Mouse (Mus musculus): Measurements from ENCODE around the gene Id3. TPM values are rescaled to one million over a fixed set of nuclear protein-coding genes. Genes with fewer than 3 reads are reported as not detected.

The Id3 gene
- polyA plus RNA-seq, 1 experiment from 2014 or later: 658 TPM

DNA sequence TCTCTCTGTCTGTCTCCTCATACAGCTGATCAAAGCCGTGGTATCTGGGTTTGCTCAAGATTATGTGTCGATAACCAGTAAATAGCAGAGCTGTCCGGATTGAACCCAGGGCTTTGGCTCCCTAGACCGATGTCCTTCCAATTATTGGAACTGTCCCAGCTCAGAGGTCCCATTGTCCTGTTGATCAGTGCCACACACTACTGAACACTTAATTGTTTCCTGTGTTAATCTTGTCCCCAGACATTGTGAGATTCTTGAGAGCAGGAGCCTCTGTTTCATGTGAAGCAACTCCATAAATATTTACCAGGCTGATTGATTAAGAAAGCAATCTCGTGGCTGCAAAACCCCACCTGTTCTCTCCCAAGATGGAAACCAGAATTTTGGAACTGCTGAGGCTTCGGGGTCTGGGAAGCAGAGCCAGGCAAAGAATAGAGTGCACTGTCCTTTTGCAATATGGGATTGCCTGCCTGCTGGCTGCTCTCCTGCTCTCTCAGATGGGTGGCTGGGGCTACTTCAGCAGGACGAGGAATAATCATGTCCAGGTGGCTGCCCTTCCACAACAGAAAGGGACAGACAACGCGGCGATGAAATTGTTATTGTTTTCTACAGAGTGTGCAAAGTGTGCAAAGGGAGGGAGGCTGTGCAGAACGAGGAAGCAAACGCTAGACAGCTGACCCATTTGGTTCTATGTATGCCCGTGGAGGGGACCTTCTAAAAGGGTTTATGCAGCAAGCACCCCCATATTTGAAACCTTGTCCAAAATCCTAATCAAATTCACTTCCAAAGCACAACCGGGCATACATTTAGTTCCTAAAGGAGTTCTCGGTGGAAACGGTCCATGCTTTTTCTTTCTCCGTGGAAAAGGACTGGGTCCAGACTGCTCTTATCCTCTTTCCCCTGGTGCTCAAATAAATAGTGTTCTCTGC, 767 bp upstream of the Id3 start:
- WGBS: 6% methylated on average over 17 of the region's 17 CpGs
- Histone ChIP-seq H3K27me3 (no peaks in the 10 kb centered on the region), H3K36me3 (peaks cover 10% of the 10 kb centered on the region; the same call in 1 of the 2 replicates), H3K4me2 (peak overlapping the region; percentile 68), H3K4me3 (replicated peaks) (peak overlapping the region; percentile 95), H3K4me1 (replicated peaks) (peaks cover 74% of the 10 kb centered on the region), H3K9me3 (no peaks in the 10 kb centered on the region), H3K27ac (peak overlapping the region; percentile 99), H3K9ac (replicated peaks) (peak overlapping the region; percentile 97)
- no peak for ATAC-seq (ENCODE audit: insufficient number of reproducible peaks, insufficient read depth, low FRiP score, low TSS enrichment, low read depth)

DNA sequence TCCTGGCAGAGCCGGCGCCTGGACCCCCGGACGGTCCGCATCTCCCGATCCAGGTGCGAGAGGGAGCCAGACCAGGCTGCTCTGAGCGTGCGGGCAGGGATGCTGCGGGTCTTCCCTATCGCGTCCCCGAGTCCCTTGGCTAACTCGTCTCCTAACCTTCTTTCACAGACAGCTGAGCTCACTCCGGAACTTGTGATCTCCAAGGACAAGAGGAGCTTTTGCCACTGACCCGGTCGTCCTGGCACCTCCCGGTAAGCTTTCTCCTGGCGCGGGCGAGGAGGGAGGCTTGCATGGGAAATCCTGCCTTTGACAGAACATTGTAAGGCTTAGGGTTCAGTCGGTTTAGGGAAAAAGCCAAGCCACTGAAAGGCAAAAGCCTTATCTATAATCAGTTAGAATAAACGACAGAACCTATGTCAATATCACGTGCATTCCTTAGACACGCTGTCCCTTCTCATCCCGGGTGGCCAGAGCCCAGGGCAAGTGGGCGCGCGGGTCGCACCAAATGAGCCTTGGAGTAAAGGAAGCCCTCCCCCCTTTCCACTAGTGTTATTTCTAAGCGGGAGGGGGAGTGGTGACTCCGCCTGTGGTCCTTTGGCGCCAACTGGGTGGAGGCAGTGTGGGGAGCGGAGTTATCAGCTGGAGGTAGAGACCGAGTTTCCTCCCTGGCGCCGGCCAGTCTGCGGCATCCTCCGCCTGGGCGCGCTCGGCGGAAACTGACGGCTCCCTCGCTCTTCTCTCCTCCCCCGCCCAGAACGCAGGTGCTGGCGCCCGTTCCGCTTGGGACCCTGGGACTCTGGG, 1.0 kb downstream of the Id3 start:
- peaks cover 10% of the 10 kb centered on the region; the same call in 1 of the 2 replicates for H3K36me3 ChIP-seq
- H3K4me3 ChIP-seq (replicated peaks): peak overlapping the region; percentile 95
- no peaks in the 10 kb centered on the region for H3K27me3 ChIP-seq
- H3K9ac ChIP-seq (replicated peaks): peak overlapping the region; percentile 97
- under 1% methylated on average over 50 of the region's 50 CpGs for WGBS
- no peak for ATAC-seq (ENCODE audit: insufficient number of reproducible peaks, insufficient read depth, low FRiP score, low TSS enrichment, low read depth)
- H3K9me3 ChIP-seq: no peaks in the 10 kb centered on the region
- peak overlapping the region; percentile 68 for H3K4me2 ChIP-seq
- peak overlapping the region; percentile 99 for H3K27ac ChIP-seq
- peaks cover 70% of the 10 kb centered on the region for H3K4me1 ChIP-seq (replicated peaks)

DNA sequence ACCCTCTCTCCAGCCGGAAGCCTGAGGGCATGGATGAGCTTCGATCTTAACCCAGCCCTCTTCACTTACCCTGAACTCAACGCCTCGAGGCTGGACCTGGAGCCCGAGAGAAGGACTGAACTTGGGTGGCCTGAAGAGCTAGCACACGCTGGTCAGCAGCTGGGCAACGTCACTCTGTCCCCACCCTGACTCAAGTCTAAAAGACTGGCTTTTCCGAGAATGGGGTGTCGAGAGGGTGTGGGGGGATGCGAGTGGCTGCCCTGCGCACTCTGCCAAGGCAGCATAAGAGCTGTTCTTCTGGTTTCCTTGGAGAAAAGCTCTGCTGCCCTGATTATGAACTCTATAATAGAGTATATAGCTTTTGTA, 1.6 kb downstream of the Id3 start:
- no peaks in the 10 kb centered on the region for H3K9me3 ChIP-seq
- H3K4me3 ChIP-seq (replicated peaks): peak overlapping the region; percentile 95
- H3K27ac ChIP-seq: peak overlapping the region; percentile 99
- peak overlapping the region; percentile 97 for H3K9ac ChIP-seq (replicated peaks)
- WGBS: 2% methylated on average over 11 of the region's 11 CpGs
- H3K4me1 ChIP-seq (replicated peaks): peaks cover 66% of the 10 kb centered on the region
- ATAC-seq (ENCODE audit: insufficient number of reproducible peaks, insufficient read depth, low FRiP score, low TSS enrichment, low read depth): no peak
- no peaks in the 10 kb centered on the region for H3K27me3 ChIP-seq
- peaks cover 10% of the 10 kb centered on the region; the same call in 1 of the 2 replicates for H3K36me3 ChIP-seq
- peak overlapping the region; percentile 68 for H3K4me2 ChIP-seq

DNA sequence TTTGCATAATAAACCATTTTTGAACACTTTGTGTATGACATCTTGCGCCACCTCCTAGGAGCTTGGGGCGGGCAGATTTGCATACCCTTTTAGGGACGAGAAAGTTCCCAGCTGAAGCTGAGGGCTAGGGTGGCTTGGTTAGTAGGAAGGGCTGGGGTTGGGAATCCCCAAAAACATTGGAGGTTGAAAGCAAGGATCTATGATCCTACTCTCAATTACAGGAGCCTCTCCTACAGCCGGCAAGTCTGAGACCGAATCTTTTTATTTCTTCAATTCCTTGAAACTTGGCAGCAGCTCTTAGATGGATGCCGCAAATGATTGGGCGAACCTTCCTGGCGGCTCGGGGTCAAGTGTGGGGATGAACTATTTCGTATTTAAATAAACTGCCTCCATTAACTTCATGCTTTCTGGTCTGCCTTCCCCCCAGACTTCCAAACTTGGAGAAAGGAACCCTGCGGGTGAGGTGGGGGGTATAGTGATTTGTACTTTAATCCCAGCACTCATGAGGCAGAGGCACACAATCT, 2.1 kb downstream of the Id3 start:
- no peaks in the 10 kb centered on the region for H3K27me3 ChIP-seq
- peak overlapping the region; percentile 68 for H3K4me2 ChIP-seq
- peak overlapping the region; percentile 99 for H3K27ac ChIP-seq
- H3K36me3 ChIP-seq: peaks cover 10% of the 10 kb centered on the region; the same call in 1 of the 2 replicates
- peaks cover 69% of the 10 kb centered on the region for H3K4me1 ChIP-seq (replicated peaks)
- no peaks in the 10 kb centered on the region for H3K9me3 ChIP-seq
- 9% methylated on average over 11 of the region's 11 CpGs for WGBS
- ATAC-seq (ENCODE audit: insufficient number of reproducible peaks, insufficient read depth, low FRiP score, low TSS enrichment, low read depth): no peak
- H3K9ac ChIP-seq (replicated peaks): peak overlapping the region; percentile 97
- H3K4me3 ChIP-seq (replicated peaks): peak overlapping the region; percentile 95

DNA sequence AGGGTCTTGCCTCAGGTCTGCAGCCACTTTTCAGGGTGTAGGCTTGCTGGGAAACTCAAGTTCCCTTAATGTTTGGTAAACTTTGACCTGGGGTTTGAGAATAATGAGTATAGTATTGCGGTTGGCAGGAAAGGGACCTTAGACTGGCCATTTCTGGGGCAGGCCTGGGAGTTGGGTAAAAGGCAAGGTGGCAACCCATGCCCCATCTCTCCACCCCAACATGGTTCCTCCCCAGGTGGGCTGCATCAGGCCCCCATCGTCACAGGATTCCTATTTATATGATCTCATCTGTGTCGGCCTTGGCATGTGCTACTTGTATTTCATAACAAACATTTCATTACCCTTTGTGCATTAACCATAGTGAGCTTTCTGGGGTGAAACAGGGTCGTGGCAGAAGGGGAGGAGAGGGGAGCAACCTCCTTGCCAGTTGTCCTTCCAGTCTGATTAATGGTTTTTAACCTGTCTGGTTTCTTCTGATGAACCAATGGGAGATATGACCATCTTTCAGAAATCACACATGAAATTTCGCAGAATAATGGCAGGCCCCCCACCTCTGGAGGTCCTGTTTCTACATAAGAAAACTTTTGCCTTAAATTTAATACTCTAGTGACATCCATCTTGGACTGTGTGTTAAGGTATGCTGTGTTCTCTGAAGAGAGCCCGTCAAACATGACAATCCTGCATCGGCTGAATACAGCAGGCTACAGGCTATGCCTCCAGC, 2.9 kb downstream of the Id3 start:
- Histone ChIP-seq H3K27ac (peak overlapping the region; percentile 99), H3K4me3 (replicated peaks) (peak overlapping the region; percentile 95), H3K4me1 (replicated peaks) (peaks cover 71% of the 10 kb centered on the region), H3K27me3 (no peaks in the 10 kb centered on the region), H3K36me3 (peaks cover 10% of the 10 kb centered on the region; the same call in 1 of the 2 replicates), H3K4me2 (peak overlapping the region; percentile 68), H3K9me3 (no peaks in the 10 kb centered on the region), H3K9ac (replicated peaks) (peak overlapping the region; percentile 97)
- 11% methylated on average over 7 of the region's 7 CpGs for WGBS
- no peak for ATAC-seq (ENCODE audit: insufficient number of reproducible peaks, insufficient read depth, low FRiP score, low TSS enrichment, low read depth)

DNA sequence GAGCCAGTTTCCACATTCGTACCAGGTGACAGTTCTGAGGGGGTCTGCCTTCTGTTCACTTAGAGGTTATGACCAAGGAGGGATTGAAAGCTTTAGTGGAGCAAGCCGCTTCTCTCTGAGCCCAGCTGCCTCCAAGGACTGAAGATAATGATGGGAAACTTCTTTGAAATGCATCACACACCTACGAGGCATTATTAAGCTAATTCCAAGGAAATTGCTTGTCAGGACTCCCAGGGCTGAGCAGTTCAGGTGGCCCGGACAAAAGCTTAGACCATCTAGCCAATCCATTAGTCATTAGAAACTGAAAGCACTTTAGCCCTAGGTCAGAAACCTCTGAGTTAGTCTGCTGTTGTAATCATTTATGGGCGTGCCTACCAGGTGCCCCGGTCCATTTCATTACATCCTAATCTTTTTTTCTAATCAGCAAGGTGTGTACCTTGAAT, 3.4 kb downstream of the Id3 start:
- peak overlapping the region; percentile 97; the same call in 1 of the 2 replicates for H3K9ac ChIP-seq (replicated peaks)

DNA sequence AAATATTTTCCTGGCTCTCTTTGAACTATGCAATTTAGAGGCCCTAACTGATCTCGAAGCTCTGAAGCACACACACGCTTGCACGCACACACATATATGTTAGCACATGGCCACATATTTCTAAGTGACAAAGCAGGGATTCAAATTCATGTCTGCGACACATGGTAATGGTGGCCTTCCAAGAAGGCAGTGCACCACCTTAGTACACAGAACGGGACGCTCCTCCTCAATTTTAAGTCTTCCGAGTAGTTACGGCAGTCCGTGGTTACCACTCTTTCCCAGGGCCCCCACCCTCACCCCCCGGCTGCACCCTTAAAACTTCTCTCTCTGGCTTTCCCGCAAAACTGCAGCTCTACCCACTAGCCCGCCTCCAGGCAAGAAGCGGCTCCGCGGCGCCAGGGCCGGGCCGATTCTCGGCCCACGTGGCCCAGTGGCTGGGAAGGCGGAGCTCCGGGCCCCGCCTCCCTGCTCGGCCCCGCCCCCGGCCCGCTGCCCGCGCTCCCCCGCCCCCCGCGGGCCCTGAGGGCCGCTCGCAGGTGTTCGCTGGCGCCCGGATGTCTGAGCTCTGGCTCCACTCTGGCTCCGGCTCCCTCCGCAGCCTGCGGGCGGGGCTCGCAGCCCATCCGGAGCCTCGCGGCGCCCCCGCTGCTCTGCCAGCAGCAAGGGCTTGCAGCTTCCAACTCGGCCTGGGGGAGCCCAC, 4.3 kb downstream of the Id3 start:
- ATAC-seq (ENCODE audit: insufficient number of reproducible peaks, insufficient read depth, low FRiP score, low TSS enrichment, low read depth): peak; percentile 62
- peaks cover 10% of the 10 kb centered on the region; the same call in 1 of the 2 replicates for H3K36me3 ChIP-seq
- H3K9me3 ChIP-seq: no peaks in the 10 kb centered on the region
- peak overlapping the region; percentile 99 for H3K27ac ChIP-seq
- H3K4me2 ChIP-seq: peak overlapping the region; percentile 68
- H3K4me1 ChIP-seq (replicated peaks): peaks cover 64% of the 10 kb centered on the region
- no peaks in the 10 kb centered on the region for H3K27me3 ChIP-seq
- peak overlapping the region; percentile 55 for H3K9ac ChIP-seq (replicated peaks)
- H3K4me3 ChIP-seq (replicated peaks): peak overlapping the region; percentile 29
- WGBS: 2% methylated on average over 44 of the region's 48 CpGs

More for the DNA sequence above, 3.4 kb downstream of the Id3 start:
- no peak for ATAC-seq (ENCODE audit: insufficient number of reproducible peaks, insufficient read depth, low FRiP score, low TSS enrichment, low read depth)
- H3K27ac ChIP-seq: peak overlapping the region; percentile 99
- no peaks in the 10 kb centered on the region for H3K9me3 ChIP-seq
- H3K4me1 ChIP-seq (replicated peaks): peaks cover 67% of the 10 kb centered on the region
- H3K36me3 ChIP-seq: peaks cover 10% of the 10 kb centered on the region; the same call in 1 of the 2 replicates
- H3K4me2 ChIP-seq: peak overlapping the region; percentile 68
- peak overlapping the region; percentile 95 for H3K4me3 ChIP-seq (replicated peaks)
- 1% methylated on average over 6 of the region's 6 CpGs for WGBS
- H3K27me3 ChIP-seq: no peaks in the 10 kb centered on the region

DNA sequence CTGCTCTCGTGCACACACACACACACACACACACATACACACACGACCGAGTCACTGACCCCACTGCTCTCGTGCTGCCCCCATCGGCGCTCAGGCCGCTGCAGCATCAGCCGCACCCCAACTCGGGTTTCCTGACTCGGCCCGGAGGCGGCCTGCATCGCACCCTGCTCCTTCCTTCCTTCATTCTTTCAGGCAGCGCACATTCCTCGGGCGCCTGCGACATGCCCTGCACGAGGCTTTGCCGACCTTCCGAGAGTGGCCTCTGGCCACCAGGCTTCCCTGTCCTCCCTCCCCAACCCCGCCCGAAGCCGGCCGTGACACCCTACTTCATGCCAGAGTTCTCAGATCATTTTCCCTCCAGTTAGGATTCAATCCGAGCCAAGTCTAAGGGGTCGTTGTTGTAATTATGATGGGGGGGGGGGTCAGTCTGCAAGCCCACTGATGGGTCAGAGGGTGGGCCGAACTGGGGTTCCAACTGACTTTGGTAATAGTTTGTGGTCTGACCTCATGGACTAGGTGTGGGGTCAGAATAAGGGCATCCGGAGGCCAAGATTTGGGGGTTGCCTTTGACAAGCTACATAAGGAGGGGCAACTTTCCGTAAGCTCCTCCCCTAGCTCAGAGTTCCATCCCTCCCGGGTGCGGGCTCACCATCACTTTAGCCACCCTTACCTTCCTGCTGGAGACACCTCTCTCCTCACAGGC, 5.2 kb downstream of the Id3 start:
- Histone ChIP-seq H3K27me3 (no peaks in the 10 kb centered on the region), H3K4me2 (peak overlapping the region; percentile 68), H3K27ac (peak overlapping the region; percentile 99), H3K36me3 (peaks cover 10% of the 10 kb centered on the region; the same call in 1 of the 2 replicates), H3K4me1 (replicated peaks) (peaks cover 58% of the 10 kb centered on the region), H3K9me3 (no peaks in the 10 kb centered on the region), H3K4me3 (replicated peaks) (peak overlapping the region; percentile 29), H3K9ac (replicated peaks) (peak overlapping the region; percentile 55)
- WGBS: 1% methylated on average over 31 of the region's 31 CpGs
- ATAC-seq (ENCODE audit: insufficient number of reproducible peaks, insufficient read depth, low FRiP score, low TSS enrichment, low read depth): 0 out of 2 replicates have a peak, but pooled peaks have one; percentile 3

DNA sequence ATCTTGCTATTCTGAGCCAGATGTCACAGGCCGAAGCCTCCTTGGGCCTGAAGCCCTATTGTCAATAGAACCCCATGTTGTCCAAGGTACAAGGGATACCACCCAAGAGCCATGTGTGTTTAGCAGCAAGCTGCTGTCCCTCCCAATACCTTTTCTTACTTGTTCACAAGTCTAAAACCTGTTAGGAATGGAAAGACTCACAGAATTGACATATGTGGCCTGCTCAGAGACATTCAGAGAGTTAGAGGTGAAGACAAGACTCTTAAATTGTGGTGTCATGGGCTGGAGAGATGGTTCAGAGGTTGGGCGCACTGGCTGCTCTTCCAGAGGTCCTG, 5.7 kb downstream of the Id3 start:
- Histone ChIP-seq H3K36me3 (peaks cover 10% of the 10 kb centered on the region; the same call in 1 of the 2 replicates), H3K9me3 (no peaks in the 10 kb centered on the region), H3K4me1 (replicated peaks) (peaks cover 58% of the 10 kb centered on the region), H3K27ac (peak overlapping the region; percentile 99), H3K4me3 (replicated peaks) (no peak overlapping the region), H3K9ac (replicated peaks) (0 out of 2 replicates have a peak overlapping the region, but pooled peaks have one; percentile 55), H3K27me3 (no peaks in the 10 kb centered on the region), H3K4me2 (no peak overlapping the region)
- ATAC-seq (ENCODE audit: insufficient number of reproducible peaks, insufficient read depth, low FRiP score, low TSS enrichment, low read depth): no peak
- WGBS: 78% methylated on average over 2 of the region's 2 CpGs

Measured in limb, embryonic 12.5 days (tissue).